Mouse (Mus musculus) bone marrow macrophage, adult 2 months (primary cell): Measurements from ENCODE around the gene Eppin. TPM values are rescaled to one million over a fixed set of nuclear protein-coding genes. Genes with fewer than 3 reads are reported as not detected.

Experiments
- H3K27ac ChIP-seq: 2 replicates; pipeline ENCODE4 v1.5.1; 2012; ENCODE audit warnings: low read depth, low read length; ENCODE audit not compliant: insufficient read depth
- H3K4me1 ChIP-seq: 2 replicates; pipeline ENCODE4 v1.6.1; 2012; ENCODE audit warnings: low read length; ENCODE audit not compliant: control insufficient read depth, insufficient read depth
- H3K4me3 ChIP-seq: 2 replicates; pipeline ENCODE4 v1.5.1; 2012; ENCODE audit warnings: mild to moderate bottlenecking, low read length, moderate library complexity; ENCODE audit not compliant: insufficient read depth
- CTCF ChIP-seq: IDR thresholded peaks from 2 replicates; pipeline ENCODE4 v1.5.1; 2012; ENCODE audit warnings: low read depth, mild to moderate bottlenecking, low read length, moderate library complexity
- POLR2A ChIP-seq: IDR thresholded peaks from 2 replicates; pipeline ENCODE4 v1.6.1; 2012; ENCODE audit warnings: mild to moderate bottlenecking, low read depth, low read length, borderline replicate concordance
- polyA plus RNA-seq: library from polyadenylated mRNA; stranded (reverse); fragments of >200 nt; gene quantifications from 2 replicates; pipeline ENCODE4 v1.2.4, GENCODE M21; 2012; ENCODE audit not compliant: missing spikeins, insufficient read depth, insufficient read length

Eppin gene
- polyA plus RNA-seq, 1 experiment, result not detected

DNA sequence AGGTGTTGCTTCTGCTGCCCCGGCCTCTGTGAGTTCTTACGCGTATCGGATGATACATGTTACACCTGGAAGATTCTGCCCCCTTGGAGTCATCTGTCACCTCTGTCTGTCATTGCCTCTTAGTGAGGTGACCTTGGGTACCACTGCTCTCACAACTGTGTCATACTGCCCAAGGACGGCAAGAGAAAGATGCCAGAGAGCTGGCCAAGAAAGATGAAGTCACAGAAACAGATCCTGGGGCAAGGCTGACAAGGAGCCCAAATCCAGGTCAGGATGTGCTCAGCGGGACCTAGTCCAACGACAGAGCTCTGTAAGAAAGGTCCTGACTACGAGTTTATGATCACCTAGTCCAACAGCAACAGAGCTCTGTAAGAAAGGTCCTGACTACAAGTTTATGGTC, 33.3 kb downstream of the Eppin start:
- Histone ChIP-seq H3K27ac (no peak overlapping the region), H3K4me1 (no peaks in the 10 kb centered on the region), H3K4me3 (no peak overlapping the region)
- no peak for TF ChIP-seq CTCF
- no peak for TF ChIP-seq POLR2A

DNA sequence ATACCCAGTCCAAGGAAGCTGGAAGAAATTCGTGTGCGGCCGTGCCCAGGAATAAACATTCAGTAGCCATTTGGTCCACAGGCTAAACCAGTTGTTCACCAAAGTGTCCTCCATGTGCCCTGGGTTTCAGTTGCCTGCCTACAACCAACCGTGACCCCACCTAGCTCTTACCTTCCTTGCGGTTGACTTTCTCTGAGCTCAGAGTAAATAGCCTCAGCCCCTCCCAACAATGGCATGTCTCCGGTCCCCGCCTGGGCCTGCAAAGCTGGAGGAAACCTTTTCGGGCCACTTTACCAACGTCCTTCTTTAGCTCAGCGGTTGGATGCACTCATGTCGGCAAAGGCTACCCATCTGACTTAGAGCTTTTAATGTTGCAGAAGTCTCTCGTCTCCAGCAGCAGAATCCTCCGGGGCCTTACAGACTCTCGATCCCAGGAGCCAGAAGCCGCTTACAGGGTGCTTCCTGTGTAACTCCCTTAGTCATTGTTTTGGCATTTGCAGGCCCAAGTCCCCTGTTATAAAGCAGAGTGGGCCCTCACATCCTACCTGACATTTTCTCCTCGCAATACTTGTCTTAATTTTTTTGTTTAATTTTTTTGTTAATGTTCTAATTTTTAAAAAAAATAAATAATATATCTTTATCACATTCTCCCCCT, 34.3 kb downstream of the Eppin start:
- TF ChIP-seq POLR2A, result no peak
- TF ChIP-seq CTCF, result no peak
- Histone ChIP-seq H3K27ac (no peak overlapping the region), H3K4me1 (no peaks in the 10 kb centered on the region), H3K4me3 (no peak overlapping the region)

DNA sequence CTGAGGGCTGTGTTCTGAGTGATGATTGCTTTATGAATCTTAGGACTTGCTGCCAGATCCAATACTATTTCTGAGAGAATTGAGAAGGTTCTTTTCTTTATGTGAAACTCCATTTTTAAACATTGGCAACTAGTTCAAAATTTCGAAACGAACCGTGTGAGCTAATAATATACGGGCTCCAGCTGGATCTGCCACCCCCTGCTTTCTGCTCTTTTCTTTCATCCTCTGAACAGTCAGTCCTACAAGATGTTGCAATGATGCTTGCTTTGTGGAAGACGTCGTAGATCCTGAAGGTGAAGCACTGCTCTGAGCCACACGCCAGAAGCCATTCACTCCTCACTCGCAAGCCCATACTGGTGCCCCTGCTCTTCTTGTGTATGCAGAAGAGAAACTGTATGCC, 35.0 kb downstream of the Eppin start:
- TF ChIP-seq POLR2A (no peak), CTCF (no peak)
- Histone ChIP-seq H3K4me3 (no peak overlapping the region), H3K27ac (no peak overlapping the region), H3K4me1 (no peaks in the 10 kb centered on the region)

DNA sequence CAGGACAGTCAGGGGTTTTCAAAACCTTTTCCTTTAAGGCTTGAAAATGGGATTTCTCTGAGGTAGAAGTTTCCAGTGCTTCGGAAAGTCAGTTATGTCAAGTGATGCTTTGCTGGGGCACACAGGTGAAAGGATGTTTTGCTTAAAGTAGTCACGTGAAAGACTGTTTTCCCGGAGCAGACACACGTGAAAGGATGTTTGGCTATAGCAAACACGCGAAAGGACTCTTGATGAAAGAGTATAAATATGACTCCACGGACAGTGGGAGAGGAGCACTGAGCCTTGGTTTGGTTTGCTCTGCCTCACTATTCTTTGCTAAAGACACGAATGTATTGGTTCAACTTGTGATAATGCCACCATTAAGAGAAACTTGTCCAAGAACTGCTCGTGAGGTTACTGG, 41.9 kb downstream of the Eppin start:
- H3K4me3 ChIP-seq, result no peak overlapping the region
- TF ChIP-seq CTCF (no peak), POLR2A (no peak)
- no peak overlapping the region for H3K27ac ChIP-seq
- H3K4me1 ChIP-seq, result no peaks in the 10 kb centered on the region

DNA sequence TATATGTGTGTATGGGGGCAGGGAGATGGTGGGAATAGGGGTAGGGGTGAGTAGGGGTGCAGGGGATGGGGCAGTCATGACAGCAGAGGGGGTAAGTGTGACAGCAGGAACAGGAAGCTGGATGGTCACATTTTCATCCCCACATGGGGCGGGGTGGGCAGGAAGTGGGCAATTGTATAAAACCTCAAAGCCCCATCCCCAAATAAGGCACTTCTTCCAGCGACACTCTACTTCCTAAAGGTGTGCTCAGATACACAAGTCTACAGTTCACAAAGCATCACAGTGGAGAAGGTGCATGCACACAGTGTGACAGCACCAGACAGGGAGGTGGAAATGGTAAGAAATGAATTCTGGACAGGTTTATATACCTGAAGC, 42.5 kb downstream of the Eppin start:
- Histone ChIP-seq H3K4me3 (no peak overlapping the region), H3K4me1 (no peaks in the 10 kb centered on the region), H3K27ac (no peak overlapping the region)
- no peak for TF ChIP-seq POLR2A
- TF ChIP-seq CTCF, result no peak

DNA sequence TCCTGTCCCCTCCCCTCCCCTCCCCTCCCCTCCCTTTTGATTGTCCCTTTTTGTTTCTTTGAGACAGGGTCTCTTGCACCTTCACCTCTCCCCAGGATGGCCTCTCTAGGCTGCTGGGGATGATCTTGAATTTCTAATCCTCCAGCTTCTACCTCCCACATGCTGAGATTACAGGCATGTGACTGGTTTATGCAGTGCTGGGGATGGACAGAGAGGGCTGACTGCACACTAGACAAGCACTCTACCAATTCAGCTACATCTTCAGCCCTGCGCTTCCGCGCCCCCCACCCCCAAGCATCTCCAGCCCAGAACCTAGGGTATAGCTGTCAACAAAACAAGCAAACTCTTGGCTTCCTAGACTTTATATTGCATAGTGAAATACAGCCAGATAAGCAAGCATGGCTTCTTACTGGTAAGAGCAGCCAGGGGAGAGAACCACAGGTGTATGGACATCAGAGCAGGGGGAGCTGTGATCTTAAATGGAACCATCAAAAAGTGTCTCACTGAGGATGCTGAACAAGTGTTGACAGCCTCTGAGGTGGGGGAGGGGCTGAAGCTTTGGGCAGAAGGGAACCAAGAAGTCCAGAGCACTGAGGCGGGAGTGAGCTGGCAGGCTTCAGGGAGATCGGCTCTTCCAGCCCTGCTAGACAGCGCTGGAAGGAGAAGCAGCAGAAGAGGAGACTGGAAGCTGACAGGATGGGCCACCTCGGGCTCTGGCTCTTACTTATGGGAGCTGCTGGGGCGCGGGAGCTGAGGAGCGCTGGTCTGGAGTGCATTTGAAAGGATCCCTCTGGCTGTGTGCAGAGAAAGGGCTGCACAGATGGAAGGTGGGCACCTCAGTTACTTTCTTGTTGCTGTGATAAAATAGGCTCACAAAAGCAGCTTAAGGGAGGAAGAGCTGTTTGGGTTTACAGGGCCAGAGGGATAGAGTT, 43.2 kb downstream of the Eppin start:
- TF ChIP-seq POLR2A (no peak), CTCF (no peak)
- H3K27ac ChIP-seq, result no peak overlapping the region
- H3K4me3 ChIP-seq, result no peak overlapping the region
- H3K4me1 ChIP-seq, result no peaks in the 10 kb centered on the region

DNA sequence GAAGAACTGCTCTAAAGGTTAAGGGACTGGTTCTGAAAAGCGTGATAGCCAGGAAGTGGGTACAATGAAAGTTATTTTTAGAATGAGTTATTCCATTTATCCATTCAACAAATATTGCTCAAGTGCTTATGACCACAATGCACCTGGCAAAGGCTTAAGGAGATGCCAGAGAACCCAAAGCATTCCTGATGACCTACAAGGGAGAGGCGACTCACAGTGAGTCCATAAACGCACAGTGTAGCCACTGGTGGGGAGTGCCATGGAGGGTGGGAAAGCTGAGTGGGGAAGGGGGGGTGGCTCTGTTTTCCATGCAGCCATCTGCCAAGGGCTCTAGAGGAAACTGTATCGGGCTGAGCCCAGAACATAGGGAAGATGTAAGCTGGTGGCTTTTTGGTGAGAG, 44.1 kb downstream of the Eppin start:
- H3K27ac ChIP-seq, result no peak overlapping the region
- H3K4me1 ChIP-seq, result no peaks in the 10 kb centered on the region
- H3K4me3 ChIP-seq, result no peak overlapping the region
- TF ChIP-seq POLR2A (no peak), CTCF (no peak)

DNA sequence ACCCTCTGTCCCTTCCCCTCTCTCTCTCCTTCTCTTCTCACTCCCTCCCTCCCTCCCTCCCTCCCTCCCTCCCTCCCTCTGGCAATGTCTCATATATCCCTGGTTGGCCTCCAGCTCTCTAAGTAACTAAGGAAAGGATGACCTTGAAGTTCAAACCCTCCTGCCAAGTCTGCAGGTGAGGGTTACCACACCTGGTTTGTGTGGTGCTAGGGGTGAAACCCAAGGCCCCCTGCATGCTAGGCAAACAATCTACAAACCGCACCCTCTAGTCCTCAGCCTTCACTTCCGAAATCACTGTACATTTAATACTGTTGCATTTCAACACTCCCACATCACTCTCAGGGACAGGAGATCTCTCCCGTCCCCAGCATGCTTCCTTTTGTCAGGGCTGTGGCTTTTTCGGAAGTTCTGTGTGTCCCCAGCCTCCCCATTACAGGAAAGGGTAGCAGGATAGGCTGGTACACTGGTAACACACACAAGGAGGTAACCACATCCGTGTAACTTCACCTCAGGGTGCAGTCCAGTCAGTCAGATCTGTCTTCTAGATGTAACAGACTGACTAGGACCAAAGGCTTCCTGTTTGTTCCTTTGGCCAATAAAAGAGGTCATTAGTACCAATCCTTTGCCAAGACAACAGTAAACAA, 48.8 kb downstream of the Eppin start:
- Histone ChIP-seq H3K4me3 (no peak overlapping the region), H3K4me1 (no peaks in the 10 kb centered on the region), H3K27ac (no peak overlapping the region)
- TF ChIP-seq CTCF (no peak), POLR2A (no peak)

DNA sequence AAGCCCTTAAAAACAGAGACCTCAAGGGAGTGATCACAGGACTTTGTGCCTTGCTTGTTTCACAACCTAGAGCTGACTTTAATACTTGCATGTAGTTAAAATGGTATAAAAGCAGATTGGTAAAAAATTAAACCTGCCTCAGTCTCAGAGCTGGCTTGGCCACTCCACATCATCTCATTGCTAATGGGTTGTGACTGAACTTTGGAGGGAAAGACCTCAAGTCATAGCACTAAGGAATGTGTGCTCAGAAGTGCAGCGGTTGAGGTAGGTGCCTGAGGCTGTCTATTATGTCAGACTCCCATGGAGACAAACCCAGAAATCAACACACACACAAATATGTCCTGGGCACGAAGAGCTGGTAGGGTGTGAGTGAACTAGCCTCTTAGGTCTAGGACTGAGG, 49.6 kb downstream of the Eppin start:
- TF ChIP-seq CTCF (no peak), POLR2A (no peak)
- H3K4me3 ChIP-seq, result no peak overlapping the region
- no peaks in the 10 kb centered on the region for H3K4me1 ChIP-seq
- no peak overlapping the region for H3K27ac ChIP-seq

DNA sequence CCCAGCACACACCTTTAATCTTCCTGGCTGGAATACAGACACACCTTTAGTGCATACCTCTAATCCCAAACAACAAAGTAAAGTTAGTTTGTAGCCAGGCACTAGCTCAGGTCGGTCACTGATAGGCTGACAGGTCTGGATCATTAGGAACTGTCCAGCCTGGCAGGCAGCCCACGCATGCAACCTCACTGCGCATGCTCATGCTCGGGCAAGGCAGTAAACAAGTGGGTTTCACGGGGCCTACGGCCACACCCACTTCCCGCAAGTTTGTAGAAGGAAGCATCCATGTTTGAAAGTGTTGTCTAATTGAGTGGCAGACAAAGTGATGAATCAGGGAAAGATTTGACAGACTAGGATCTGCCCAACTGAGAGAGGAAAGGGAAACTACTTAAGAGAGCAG, 50.8 kb downstream of the Eppin start:
- TF ChIP-seq CTCF, result no peak
- TF ChIP-seq POLR2A, result no peak
- H3K4me3 ChIP-seq, result no peak overlapping the region
- no peak overlapping the region for H3K27ac ChIP-seq
- no peaks in the 10 kb centered on the region for H3K4me1 ChIP-seq
